Mouse (Mus musculus) heart, embryonic 16.5 days (tissue): ENCODE data around the gene Taar8c. TPM values are rescaled to one million over a fixed set of nuclear protein-coding genes. Genes with fewer than 3 reads are reported as not detected.
"Not testable (repeated sequence)": the region's sequence is repeated elsewhere in the genome, so short reads cannot be mapped to it uniquely, and the experiment has no call there.

Source experiments
- ATAC-seq: fragments of 200-750 bp; cut with Nextera tagmentation; replicated peaks from 2 replicates; pipeline ENCODE4 v1.8.0; 2017; ENCODE audit warnings: moderate number of reproducible peaks; ENCODE audit not compliant: insufficient read depth, low FRiP score; ENCODE audit errors: extremely low read depth
- H3K27ac ChIP-seq: fragments of 300-500 bp; sonication (generic); 2 replicates; pipeline ENCODE4 v1.5.1; 2014; ENCODE audit warnings: mild to moderate bottlenecking, low read length, control low read depth, moderate library complexity
- H3K27me3 ChIP-seq: fragments of 300-500 bp; sonication (generic); 2 replicates; pipeline ENCODE4 v1.6.1; 2014; ENCODE audit warnings: low read length, mixed read lengths; ENCODE audit not compliant: control insufficient read depth, insufficient read depth
- H3K36me3 ChIP-seq: fragments of 300-500 bp; sonication (generic); 2 replicates; pipeline ENCODE4 v1.6.1; 2014; ENCODE audit not compliant: control insufficient read depth, insufficient read depth
- H3K4me1 ChIP-seq: fragments of 300-500 bp; sonication (generic); 2 replicates; pipeline ENCODE4 v1.6.1; 2014; ENCODE audit warnings: low read length, mixed read lengths; ENCODE audit not compliant: control insufficient read depth, insufficient read depth
- H3K4me2 ChIP-seq: fragments of 300-500 bp; sonication (generic); 2 replicates; pipeline ENCODE4 v1.6.1; 2014; ENCODE audit warnings: low read depth, mild to moderate bottlenecking, control low read depth, low read length
- H3K4me3 ChIP-seq: fragments of 300-500 bp; sonication (generic); 2 replicates; pipeline ENCODE4 v1.5.1; 2014; ENCODE audit warnings: mild to moderate bottlenecking, control low read depth, low read length
- H3K9ac ChIP-seq: fragments of 300-500 bp; sonication (generic); 2 replicates; pipeline ENCODE4 v1.6.1; 2014; ENCODE audit warnings: low read length, control low read depth
- H3K9me3 ChIP-seq: fragments of 300-500 bp; sonication (generic); replicated peaks from 2 replicates; pipeline ENCODE4 v1.6.1; 2016; ENCODE audit warnings: low read length; ENCODE audit not compliant: control insufficient read depth
- WGBS: fragments of 180-500 bp; shearing (Covaris S2); extraction: QIAGEN DNeasy Blood & Tissue Kit; methylation state at CpG from one replicate; pipeline ENCODE4 v1.1.7; 2014; 5-methylcytosine and 5-hydroxymethylcytosine counted together
- polyA plus RNA-seq: library from polyadenylated mRNA; unstranded; fragments of >200 nt; fragmentation: Nextera tagmentation; extraction: Ambion mirVana; gene quantifications from 2 replicates; pipeline ENCODE4 v1.2.1, GENCODE M21; 2015

The Taar8c gene
- polyA plus RNA-seq, 1 experiment from 2014 or later = not detected

DNA sequence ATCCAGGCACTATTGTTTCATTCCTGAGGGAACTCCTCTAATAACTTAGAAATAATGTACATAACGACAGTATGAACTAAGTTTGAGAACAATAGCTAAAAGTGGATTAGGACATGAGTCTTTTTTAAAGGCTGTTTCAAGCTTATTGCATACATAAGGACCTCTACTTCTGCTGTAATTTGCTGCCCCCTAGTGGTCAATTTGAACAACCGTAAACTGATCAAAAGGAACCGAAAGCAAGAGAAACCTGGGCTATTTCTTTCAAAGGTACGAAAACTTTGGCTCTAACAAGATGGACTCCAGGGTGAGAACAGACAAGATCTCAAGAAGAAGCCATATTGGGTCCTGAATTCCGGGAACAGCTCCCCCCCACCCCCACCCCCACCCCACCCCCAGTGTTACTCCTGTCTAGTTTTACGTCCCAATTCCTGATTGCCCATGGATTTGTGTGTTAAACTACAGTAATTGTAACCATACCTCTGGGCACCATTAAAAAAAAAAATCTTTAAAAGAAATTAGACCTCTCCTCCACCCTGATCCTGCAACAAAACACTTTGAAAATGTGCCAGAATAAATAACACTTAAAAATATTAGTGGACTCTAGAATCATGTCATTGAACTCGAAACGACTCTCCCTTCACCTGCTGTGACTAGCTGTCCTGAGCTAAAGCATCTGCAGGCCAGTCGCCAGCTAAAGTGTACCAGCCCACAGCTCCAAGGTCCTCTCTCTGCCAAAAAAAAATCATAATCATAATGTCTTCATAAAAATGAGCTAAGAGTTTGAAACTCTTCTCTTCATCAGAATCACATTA, 29.9 kb upstream of the Taar8c start:
- Histone ChIP-seq H3K9me3 (no peaks in the 10 kb centered on the region), H3K27me3 (no peaks in the 10 kb centered on the region), H3K4me3 (peak overlapping the region; percentile 47), H3K9ac (peak overlapping the region; percentile 62), H3K27ac (no peak overlapping the region), H3K4me1 (peaks cover 6% of the 10 kb centered on the region), H3K4me2 (peak overlapping the region; percentile 59), H3K36me3 (no peaks in the 10 kb centered on the region)
- 0 out of 2 replicates have a peak, but pooled peaks have one; percentile 52 for ATAC-seq
- WGBS = 22% methylated on average over 9 of the region's 9 CpGs

DNA sequence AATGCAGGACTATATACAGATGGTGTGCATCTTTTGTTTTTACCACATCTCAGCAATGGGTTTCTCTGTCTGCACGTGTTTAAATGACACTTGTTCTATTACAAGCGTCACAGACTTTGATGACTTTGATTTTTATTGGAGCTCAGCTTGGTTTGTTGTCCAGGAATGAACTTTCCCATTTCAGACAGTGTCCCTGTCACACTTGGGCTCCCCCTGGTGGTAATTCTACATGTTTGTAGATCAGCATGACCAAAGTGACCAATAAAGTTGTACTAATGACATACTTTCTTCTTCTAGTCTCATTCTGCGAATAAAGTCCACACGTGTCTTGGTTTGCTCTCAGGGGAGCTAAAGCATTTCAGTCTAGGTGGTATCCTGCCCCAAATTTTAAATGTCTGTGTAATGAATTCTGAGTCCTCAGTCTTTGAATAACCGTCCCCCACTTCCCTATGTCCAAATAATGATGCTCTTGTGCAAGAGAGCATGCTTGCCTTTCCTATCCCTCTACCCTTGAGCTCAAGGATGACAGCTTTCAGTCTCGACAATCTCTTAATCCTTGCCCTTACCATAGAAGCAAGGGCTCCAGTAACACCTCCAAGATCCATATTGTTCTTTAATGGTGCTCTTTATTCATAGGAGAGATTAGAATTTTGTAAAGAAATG, 9.5 kb upstream of the Taar8c start:
- Histone ChIP-seq H3K27ac (no peak overlapping the region), H3K4me2 (no peak overlapping the region), H3K36me3 (no peaks in the 10 kb centered on the region), H3K4me1 (no peaks in the 10 kb centered on the region), H3K4me3 (no peak overlapping the region), H3K27me3 (no peaks in the 10 kb centered on the region), H3K9me3 (0 out of 2 replicates have a peak, but pooled peaks cover 7% of the 10 kb centered on the region), H3K9ac (no peak overlapping the region)
- ATAC-seq = no peak
- WGBS = 38% methylated on average over 6 of the region's 6 CpGs

GRCm38 (mm10) chr10:24109434-24109833, 7.7 kb upstream of the Taar8c start, which contains the start of gene Taar9:
Taar9 (minus strand) TSS chr10:24109534.
- H3K4me3 ChIP-seq, H3K9me3 ChIP-seq, H3K4me1 ChIP-seq, H3K36me3 ChIP-seq, H3K27me3 ChIP-seq, H3K9ac ChIP-seq, H3K27ac ChIP-seq, H3K4me2 ChIP-seq, ATAC-seq: not testable (repeated sequence)
- WGBS = 79% methylated on average over 8 of the region's 8 CpGs

DNA sequence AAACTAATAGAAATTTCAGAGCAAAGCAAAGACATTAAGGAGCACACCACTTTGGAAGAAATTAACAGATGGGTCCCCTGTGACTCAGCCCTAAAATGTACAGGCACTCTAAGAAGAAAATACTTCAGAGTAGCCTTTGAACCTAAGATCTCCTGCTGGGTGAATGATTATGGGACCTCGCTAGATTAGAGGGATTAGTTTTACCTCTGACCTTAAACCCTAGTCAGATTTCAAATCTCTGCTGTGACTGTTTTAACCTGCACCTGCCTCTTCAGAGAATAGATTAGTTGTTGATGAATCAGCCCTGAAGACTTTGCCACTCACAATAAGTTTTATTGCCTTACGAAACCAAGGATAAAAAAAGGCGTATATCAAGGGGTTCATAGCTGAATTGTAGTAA, 6.5 kb upstream of the Taar8c start:
- H3K27ac ChIP-seq = no peak overlapping the region
- no peak overlapping the region for H3K4me2 ChIP-seq
- ATAC-seq = no peak
- WGBS = 81% methylated on average over 3 of the region's 3 CpGs
- H3K9me3 ChIP-seq = no peaks in the 10 kb centered on the region
- H3K4me1 ChIP-seq = no peaks in the 10 kb centered on the region
- H3K9ac ChIP-seq = no peak overlapping the region
- no peak overlapping the region for H3K4me3 ChIP-seq
- H3K36me3 ChIP-seq = no peaks in the 10 kb centered on the region
- no peaks in the 10 kb centered on the region for H3K27me3 ChIP-seq

GRCm38 (mm10) chr10:24107747-24108146, 6.0 kb upstream of the Taar8c start:
- Histone ChIP-seq H3K9ac (no peak overlapping the region), H3K36me3 (no peaks in the 10 kb centered on the region), H3K27me3 (no peaks in the 10 kb centered on the region), H3K4me2 (no peak overlapping the region), H3K9me3 (no peaks in the 10 kb centered on the region), H3K4me3 (no peak overlapping the region), H3K27ac (no peak overlapping the region), H3K4me1 (no peaks in the 10 kb centered on the region)
- ATAC-seq = no peak
- WGBS = 59% methylated on average over 5 of the region's 5 CpGs

- not testable (repeated sequence) for H3K4me1 ChIP-seq, H3K4me2 ChIP-seq, H3K36me3 ChIP-seq, H3K27ac ChIP-seq, H3K27me3 ChIP-seq, H3K4me3 ChIP-seq, H3K9ac ChIP-seq, ATAC-seq, H3K9me3 ChIP-seq
- WGBS = 17% methylated on average over 1 of the region's 1 CpGs
Measured at GRCm38 (mm10) chr10:24103299-24103698, 1.6 kb upstream of the Taar8c start.

DNA sequence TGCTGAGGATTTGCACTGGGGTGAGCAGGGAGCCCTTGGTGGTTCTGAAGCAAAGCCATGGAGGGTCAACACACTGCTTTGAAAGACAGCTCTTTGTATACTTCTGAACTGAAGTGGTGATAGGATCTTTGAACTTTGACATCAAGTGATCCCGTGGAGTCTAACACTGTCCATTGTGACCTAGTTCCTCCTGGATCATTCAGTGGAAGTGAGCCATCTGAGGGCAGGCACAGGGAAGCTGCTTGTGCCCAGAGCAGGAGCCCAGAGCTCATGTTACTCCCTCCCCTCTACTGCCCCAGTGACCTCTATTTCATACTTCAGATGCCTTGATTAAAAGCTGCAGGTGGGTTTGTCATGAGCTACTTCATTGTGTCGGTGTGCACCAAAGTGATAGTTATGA, 4.7 kb downstream of the Taar8c start:
- not testable (repeated sequence) for H3K27me3 ChIP-seq, H3K27ac ChIP-seq, H3K9me3 ChIP-seq, ATAC-seq, H3K4me2 ChIP-seq, H3K4me3 ChIP-seq, H3K4me1 ChIP-seq, H3K36me3 ChIP-seq, H3K9ac ChIP-seq
- 54% methylated on average over 2 of the region's 2 CpGs for WGBS

DNA sequence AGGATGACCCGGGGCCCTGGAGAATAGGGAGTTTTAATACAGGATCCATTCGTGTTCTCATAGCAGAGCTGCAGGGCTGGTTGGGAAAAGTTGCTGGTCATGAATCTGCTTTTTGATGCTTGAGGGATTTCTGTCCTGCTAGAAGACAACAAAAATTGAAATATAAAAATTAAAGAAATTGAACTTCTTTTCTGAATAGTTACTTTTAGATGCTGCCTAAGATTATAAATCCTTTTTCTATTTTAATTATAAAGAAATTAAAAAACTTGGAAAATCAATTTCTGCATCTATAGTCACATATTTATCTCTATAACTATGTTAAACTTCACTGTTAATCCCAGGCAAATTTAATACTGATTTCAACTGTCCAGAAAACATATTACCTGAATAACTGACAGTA, 9.5 kb downstream of the Taar8c start, which contains the start of gene Taar8b:
Gene Taar8b, minus strand, starts transcription at position 101 of the 400 bp plus-strand sequence.
- WGBS = 49% methylated on average over 2 of the region's 2 CpGs
- H3K9me3 ChIP-seq = no peaks in the 10 kb centered on the region
- no peaks in the 10 kb centered on the region for H3K4me1 ChIP-seq
- H3K27ac ChIP-seq = no peak within 1 kb of the TSS
- no peak within 1 kb of the TSS for H3K9ac ChIP-seq
- no peak for ATAC-seq
- H3K27me3 ChIP-seq = no peaks in the 10 kb centered on the region
- H3K4me2 ChIP-seq = no peak within 1 kb of the TSS
- H3K4me3 ChIP-seq = no peak within 1 kb of the TSS
- H3K36me3 ChIP-seq = no peaks in the 10 kb centered on the region

- Histone ChIP-seq H3K36me3 (no peaks in the 10 kb centered on the region), H3K27me3 (no peaks in the 10 kb centered on the region), H3K4me1 (no peaks in the 10 kb centered on the region), H3K27ac (no peak overlapping the region), H3K9ac (no peak overlapping the region), H3K9me3 (no peaks in the 10 kb centered on the region), H3K4me3 (no peak overlapping the region), H3K4me2 (no peak overlapping the region)
- 85% methylated on average over 2 of the region's 2 CpGs for WGBS
- ATAC-seq = no peak
Measured at GRCm38 (mm10) chr10:24087168-24087567, 14.5 kb downstream of the Taar8c start.
